Mouse (Mus musculus) heart, postnatal 0 days (tissue): ENCODE measurements around the gene Zbtb17. TPM values are rescaled to one million over a fixed set of nuclear protein-coding genes. Genes with fewer than 3 reads are reported as not detected.

Experiments
- ATAC-seq: fragments of 200-750 bp; cut with Nextera tagmentation; 2 replicates; pipeline ENCODE4 v1.8.0; 2017; ENCODE audit warnings: low read depth, moderate number of reproducible peaks, moderate library complexity; ENCODE audit not compliant: insufficient read depth
- DNase-seq: peaks from one replicate; pipeline ENCODE4 v3.0.0-alpha.2; 2016; ENCODE audit warnings: low spot score
- H3K27ac ChIP-seq: fragments of 300-500 bp; sonication (generic); 2 replicates; pipeline ENCODE4 v1.5.1; 2014; ENCODE audit warnings: low read depth, mild to moderate bottlenecking
- H3K27me3 ChIP-seq: fragments of 300-500 bp; sonication (generic); 2 replicates; pipeline ENCODE4 v1.6.1; 2014; ENCODE audit warnings: low read length, mixed read lengths; ENCODE audit not compliant: control insufficient read depth, insufficient read depth
- H3K36me3 ChIP-seq: fragments of 300-500 bp; sonication (generic); replicated peaks from 2 replicates; pipeline ENCODE4 v1.6.1; 2014; ENCODE audit warnings: low read length, mixed read lengths; ENCODE audit not compliant: control insufficient read depth, insufficient read depth
- H3K4me1 ChIP-seq: fragments of 300-500 bp; sonication (generic); 2 replicates; pipeline ENCODE4 v1.6.1; 2014; ENCODE audit warnings: antibody characterized with exemption; ENCODE audit not compliant: control insufficient read depth, insufficient read depth
- H3K4me2 ChIP-seq: fragments of 300-500 bp; sonication (generic); 2 replicates; pipeline ENCODE4 v1.6.1; 2014; ENCODE audit warnings: low read depth, mild to moderate bottlenecking, low read length, moderate library complexity
- H3K4me3 ChIP-seq: fragments of 300-500 bp; sonication (generic); 2 replicates; pipeline ENCODE4 v1.5.1; 2014; ENCODE audit warnings: low read depth, low read length
- H3K9ac ChIP-seq: fragments of 300-500 bp; sonication (generic); replicated peaks from 2 replicates; pipeline ENCODE4 v1.6.1; 2014; ENCODE audit warnings: low read depth, low read length, mixed read lengths
- H3K9me3 ChIP-seq: fragments of 300-500 bp; sonication (generic); replicated peaks from 2 replicates; pipeline ENCODE4 v1.6.1; 2016; ENCODE audit warnings: low read length; ENCODE audit not compliant: control insufficient read depth
- CTCF ChIP-seq: IDR thresholded peaks from 2 replicates; pipeline ENCODE4 v1.5.1; 2016; ENCODE audit warnings: antibody characterized with exemption, control low read depth, low read depth
- EP300 ChIP-seq: IDR thresholded peaks from 2 replicates; pipeline ENCODE4 v1.6.1; 2016; ENCODE audit warnings: antibody characterized with exemption, low read depth
- WGBS: fragments of 180-500 bp; shearing (Covaris S2); extraction: QIAGEN DNeasy Blood & Tissue Kit; methylation state at CpG from one replicate; pipeline ENCODE4 v1.1.7; 2014; 5-methylcytosine and 5-hydroxymethylcytosine counted together
- polyA plus RNA-seq: library from polyadenylated mRNA; unstranded; fragments of >200 nt; fragmentation: Nextera tagmentation; extraction: Ambion mirVana; gene quantifications from 2 replicates; pipeline ENCODE4 v1.2.1, GENCODE M21; 2015
- total RNA-seq: library from RNA; depleted of rRNA; stranded (reverse); fragments of >200 nt; gene quantifications from 2 replicates; pipeline ENCODE4 v1.2.3, GENCODE M21; 2014; ENCODE audit warnings: low replicate concordance

Zbtb17 gene
- total and polyA plus RNA-seq, 2 experiments from 2014 or later = 18.1 to 32.7 TPM

- Histone ChIP-seq H3K27ac (no peak overlapping the region), H3K27me3 (no peaks in the 10 kb centered on the region), H3K36me3 (peaks cover 26% of the 10 kb centered on the region), H3K4me2 (no peak overlapping the region), H3K9me3 (no peaks in the 10 kb centered on the region), H3K4me1 (peaks cover 8% of the 10 kb centered on the region; the same call in 1 of the 2 replicates), H3K9ac (no peak overlapping the region), H3K4me3 (no peak overlapping the region)
- ATAC-seq = no peak
- TF ChIP-seq CTCF (no peak), EP300 (no peak)
- no peak for DNase-seq
- WGBS = 70% methylated on average over 14 of the region's 14 CpGs
These were observed 10.3 kb downstream of the Zbtb17 start for GRCm38 (mm10) chr4:141454581-141455350.

GRCm38 (mm10) chr4:141455526-141455925 is 11.1 kb downstream of the Zbtb17 start:
- no peak overlapping the region for H3K27ac ChIP-seq
- DNase-seq (no peak), ATAC-seq (no peak)
- no peak overlapping the region for H3K9ac ChIP-seq
- H3K4me3 ChIP-seq = no peak overlapping the region
- 94% methylated on average over 4 of the region's 4 CpGs for WGBS
- H3K4me2 ChIP-seq = no peak overlapping the region
- no peaks in the 10 kb centered on the region for H3K27me3 ChIP-seq
- no peaks in the 10 kb centered on the region for H3K9me3 ChIP-seq
- no peak for TF ChIP-seq EP300
- TF ChIP-seq CTCF = no peak
- H3K4me1 ChIP-seq = peaks cover 8% of the 10 kb centered on the region; the same call in 1 of the 2 replicates
- H3K36me3 ChIP-seq = peaks cover 26% of the 10 kb centered on the region

GRCm38 (mm10) chr4:141456193-141456938 is 11.9 kb downstream of the Zbtb17 start:
- ATAC-seq (no peak), DNase-seq (no peak)
- no peak for TF ChIP-seq EP300
- TF ChIP-seq CTCF = no peak
- WGBS = 91% methylated on average over 14 of the region's 14 CpGs
- Histone ChIP-seq H3K27me3 (no peaks in the 10 kb centered on the region), H3K4me2 (no peak overlapping the region), H3K36me3 (peaks cover 26% of the 10 kb centered on the region), H3K4me3 (no peak overlapping the region), H3K9me3 (no peaks in the 10 kb centered on the region), H3K27ac (no peak overlapping the region), H3K4me1 (peaks cover 8% of the 10 kb centered on the region; the same call in 1 of the 2 replicates), H3K9ac (no peak overlapping the region)

GRCm38 (mm10) chr4:141458236-141458635 is 13.8 kb downstream of the Zbtb17 start:
- TF ChIP-seq EP300 = no peak
- no peak for TF ChIP-seq CTCF
- H3K9ac ChIP-seq = no peak overlapping the region; the same call in 1 of the 2 replicates
- 0 out of 2 replicates have a peak overlapping the region, but pooled peaks have one; percentile 30 for H3K27ac ChIP-seq
- H3K4me1 ChIP-seq = peaks cover 8% of the 10 kb centered on the region; the same call in 1 of the 2 replicates
- H3K27me3 ChIP-seq = no peaks in the 10 kb centered on the region
- peak; percentile 65 for ATAC-seq
- peak; percentile 41 for DNase-seq
- H3K36me3 ChIP-seq = peaks cover 25% of the 10 kb centered on the region
- WGBS = 23% methylated on average over 7 of the region's 7 CpGs
- no peak overlapping the region for H3K4me2 ChIP-seq
- H3K4me3 ChIP-seq = no peak overlapping the region
- H3K9me3 ChIP-seq = no peaks in the 10 kb centered on the region

GRCm38 (mm10) chr4:141458888-141459287 is 14.4 kb downstream of the Zbtb17 start:
- no peak for ATAC-seq
- no peak overlapping the region for H3K27ac ChIP-seq

More at GRCm38 (mm10) chr4:141458888-141459287, 14.4 kb downstream of the Zbtb17 start:
- Histone ChIP-seq H3K9ac (no peak overlapping the region), H3K4me2 (no peak overlapping the region), H3K4me3 (no peak overlapping the region), H3K36me3 (peaks cover 28% of the 10 kb centered on the region), H3K27me3 (no peaks in the 10 kb centered on the region), H3K4me1 (peaks cover 8% of the 10 kb centered on the region; the same call in 1 of the 2 replicates), H3K9me3 (no peaks in the 10 kb centered on the region)
- TF ChIP-seq CTCF = no peak
- TF ChIP-seq EP300 = no peak
- no peak for DNase-seq
- 73% methylated on average over 3 of the region's 3 CpGs for WGBS
